Mouse (Mus musculus) kidney, adult 2 months (tissue): ENCODE results near the gene Diaph3. TPM values are rescaled to one million over a fixed set of nuclear protein-coding genes. Genes with fewer than 3 reads are reported as not detected.

Experiments
- DNase-seq: peaks from one replicate; pipeline ENCODE4 v3.0.0; 2021
- H3K27ac ChIP-seq: fragments of 200-500 bp; 2 replicates; pipeline ENCODE4 v1.5.1; 2012; ENCODE audit warnings: low read depth, low read length, control low read depth, inconsistent platforms; ENCODE audit not compliant: insufficient read depth
- H3K27me3 ChIP-seq: fragments of 200-500 bp; replicated peaks from 2 replicates; pipeline ENCODE4 v1.6.1; 2012; ENCODE audit warnings: mild to moderate bottlenecking, moderate library complexity, low read length, inconsistent platforms; ENCODE audit not compliant: control insufficient read depth, insufficient read depth
- H3K36me3 ChIP-seq: fragments of 200-500 bp; 2 replicates; pipeline ENCODE4 v1.6.1; 2012; ENCODE audit warnings: mild to moderate bottlenecking, moderate library complexity, low read length, inconsistent platforms; ENCODE audit not compliant: control insufficient read depth, insufficient read depth
- H3K4me1 ChIP-seq: fragments of 200-500 bp; 2 replicates; pipeline ENCODE4 v1.6.1; 2011; ENCODE audit warnings: low read length; ENCODE audit not compliant: control insufficient read depth, insufficient read depth
- H3K4me3 ChIP-seq: fragments of 200-500 bp; 2 replicates; pipeline ENCODE4 v1.5.1; 2011; ENCODE audit warnings: mild to moderate bottlenecking, low read depth, low read length, control low read depth; ENCODE audit not compliant: insufficient read depth
- CTCF ChIP-seq: fragments of 200-500 bp; conservative IDR thresholded peaks from 2 replicates; pipeline ENCODE4 v1.5.1; 2011; ENCODE audit warnings: low read depth, mild to moderate bottlenecking, control low read depth, low read length, moderate library complexity, mixed read lengths; ENCODE audit not compliant: insufficient read depth, insufficient read length
- POLR2A ChIP-seq: fragments of 200-500 bp; IDR thresholded peaks from one replicate; pipeline ENCODE4 v1.6.1; 2011; ENCODE audit warnings: low read depth, low read length, control low read depth
- WGBS: fragments of 180-500 bp; shearing (Covaris S2); methylation state at CpG from one replicate; pipeline ENCODE4 v1.1.7; 2018; 5-methylcytosine and 5-hydroxymethylcytosine counted together
- polyA plus RNA-seq: library from polyadenylated mRNA; depleted of rRNA; stranded (reverse); fragments of >200 nt; gene quantifications from 2 replicates; pipeline ENCODE4 v1.2.3, GENCODE M21; 2012

Diaph3 gene
- polyA plus RNA-seq, 1 experiment, result 0.08 TPM

- H3K36me3 ChIP-seq, result no peaks in the 10 kb centered on the region
- no peak overlapping the region for H3K4me3 ChIP-seq
- 67% methylated on average over 6 of the region's 6 CpGs for WGBS
- no peaks in the 10 kb centered on the region for H3K27me3 ChIP-seq
- H3K4me1 ChIP-seq, result no peaks in the 10 kb centered on the region
- no peak overlapping the region for H3K27ac ChIP-seq
- DNase-seq, result no peak
- TF ChIP-seq CTCF (no peak), POLR2A (no peak)
Measured at GRCm38 (mm10) chr14:87083911-87084310, 57.1 kb downstream of the Diaph3 start.

- no peak for DNase-seq
- Histone ChIP-seq H3K36me3 (no peaks in the 10 kb centered on the region), H3K27me3 (no peaks in the 10 kb centered on the region), H3K27ac (no peak overlapping the region), H3K4me1 (no peaks in the 10 kb centered on the region), H3K4me3 (no peak overlapping the region)
- WGBS, result 86% methylated on average over 2 of the region's 2 CpGs
- no peak for TF ChIP-seq POLR2A
- TF ChIP-seq CTCF, result no peak
Measured at GRCm38 (mm10) chr14:87079725-87080124, 61.3 kb downstream of the Diaph3 start.

GRCm38 (mm10) chr14:87075021-87075531 lies 66.0 kb downstream of the Diaph3 start:
- 100% methylated on average over 2 of the region's 2 CpGs for WGBS
- H3K27me3 ChIP-seq, result no peaks in the 10 kb centered on the region
- H3K36me3 ChIP-seq, result no peaks in the 10 kb centered on the region
- H3K4me1 ChIP-seq, result no peaks in the 10 kb centered on the region
- TF ChIP-seq CTCF, result no peak
- no peak for TF ChIP-seq POLR2A
- no peak overlapping the region for H3K4me3 ChIP-seq
- no peak for DNase-seq
- no peak overlapping the region for H3K27ac ChIP-seq

- Histone ChIP-seq H3K27ac (no peak overlapping the region), H3K36me3 (no peaks in the 10 kb centered on the region), H3K4me3 (no peak overlapping the region), H3K4me1 (no peaks in the 10 kb centered on the region), H3K27me3 (no peaks in the 10 kb centered on the region)
- no peak for TF ChIP-seq CTCF
- TF ChIP-seq POLR2A, result no peak
- DNase-seq, result no peak
- 87% methylated on average over 4 of the region's 4 CpGs for whole genome bisulfite sequencing
Measured at GRCm38 (mm10) chr14:87064281-87064680, 76.8 kb downstream of the Diaph3 start.

GRCm38 (mm10) chr14:87056169-87056568 lies 84.9 kb downstream of the Diaph3 start:
- H3K27me3 ChIP-seq, result no peaks in the 10 kb centered on the region
- H3K4me3 ChIP-seq, result no peak overlapping the region
- H3K27ac ChIP-seq, result no peak overlapping the region
- no peak for DNase-seq
- H3K36me3 ChIP-seq, result no peaks in the 10 kb centered on the region
- no peak for TF ChIP-seq CTCF
- no peak for TF ChIP-seq POLR2A
- H3K4me1 ChIP-seq, result no peaks in the 10 kb centered on the region
- 97% methylated on average over 2 of the region's 2 CpGs for WGBS

GRCm38 (mm10) chr14:87051187-87051586 lies 89.8 kb downstream of the Diaph3 start:
- no peak overlapping the region for H3K4me3 ChIP-seq

GRCm38 (mm10) chr14:87044401-87044806 lies 96.6 kb downstream of the Diaph3 start:
- Histone ChIP-seq H3K4me1 (no peaks in the 10 kb centered on the region), H3K4me3 (no peak overlapping the region), H3K36me3 (no peaks in the 10 kb centered on the region), H3K27me3 (no peaks in the 10 kb centered on the region), H3K27ac (no peak overlapping the region)
- 36% methylated on average over 5 of the region's 5 CpGs for WGBS
- TF ChIP-seq POLR2A (no peak), CTCF (no peak)
- no peak for DNase-seq

More at GRCm38 (mm10) chr14:87051187-87051586, 89.8 kb downstream of the Diaph3 start:
- Histone ChIP-seq H3K4me1 (no peaks in the 10 kb centered on the region), H3K36me3 (no peaks in the 10 kb centered on the region), H3K27me3 (no peaks in the 10 kb centered on the region), H3K27ac (no peak overlapping the region)
- no peak for TF ChIP-seq CTCF
- no peak for TF ChIP-seq POLR2A
- WGBS, result 68% methylated on average over 5 of the region's 5 CpGs
- DNase-seq, result no peak
